Mouse (Mus musculus): Measurements from ENCODE around the gene Olfr370.

Olfr370 gene

DNA sequence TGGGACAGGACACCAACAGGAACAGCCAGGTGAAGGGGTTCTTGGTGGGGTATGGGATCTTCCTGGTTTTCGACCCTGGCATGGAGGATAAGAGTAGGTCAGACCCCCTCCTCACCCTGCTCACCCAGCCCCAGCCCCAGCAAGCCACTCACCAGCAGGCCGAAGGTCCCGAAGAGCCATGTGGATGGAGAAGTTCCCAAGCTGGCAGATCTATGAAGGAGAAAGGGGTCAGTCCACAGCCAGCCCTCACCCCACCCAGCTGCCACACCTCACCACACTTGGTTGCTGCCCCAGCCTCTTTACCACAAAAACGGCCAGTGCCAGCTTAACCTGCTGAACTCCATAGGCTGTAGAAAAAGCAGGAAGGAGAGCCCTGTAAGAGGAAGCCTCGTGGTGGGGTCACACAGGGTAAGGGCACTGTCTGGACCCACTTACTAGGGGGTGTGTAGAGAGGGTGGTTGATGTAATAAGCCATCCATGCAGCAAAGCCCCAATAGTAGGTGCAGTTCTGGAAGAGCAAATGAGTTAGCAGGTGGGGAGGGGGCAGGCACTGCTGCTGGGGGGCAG lies 36.7 kb downstream of the Olfr370 start:
- ChIA-PET CTCF (no interaction called here), POLR2A (interaction anchor here in 2 of 4 experiments (0.6 to 1.3 kb wide), 7 partner anchors 14 to 1170 kb away, joined by 3 to 6 read pairs (median 3); partner anchors contain the start of gene Il15 (in 1 of the 2))

DNA sequence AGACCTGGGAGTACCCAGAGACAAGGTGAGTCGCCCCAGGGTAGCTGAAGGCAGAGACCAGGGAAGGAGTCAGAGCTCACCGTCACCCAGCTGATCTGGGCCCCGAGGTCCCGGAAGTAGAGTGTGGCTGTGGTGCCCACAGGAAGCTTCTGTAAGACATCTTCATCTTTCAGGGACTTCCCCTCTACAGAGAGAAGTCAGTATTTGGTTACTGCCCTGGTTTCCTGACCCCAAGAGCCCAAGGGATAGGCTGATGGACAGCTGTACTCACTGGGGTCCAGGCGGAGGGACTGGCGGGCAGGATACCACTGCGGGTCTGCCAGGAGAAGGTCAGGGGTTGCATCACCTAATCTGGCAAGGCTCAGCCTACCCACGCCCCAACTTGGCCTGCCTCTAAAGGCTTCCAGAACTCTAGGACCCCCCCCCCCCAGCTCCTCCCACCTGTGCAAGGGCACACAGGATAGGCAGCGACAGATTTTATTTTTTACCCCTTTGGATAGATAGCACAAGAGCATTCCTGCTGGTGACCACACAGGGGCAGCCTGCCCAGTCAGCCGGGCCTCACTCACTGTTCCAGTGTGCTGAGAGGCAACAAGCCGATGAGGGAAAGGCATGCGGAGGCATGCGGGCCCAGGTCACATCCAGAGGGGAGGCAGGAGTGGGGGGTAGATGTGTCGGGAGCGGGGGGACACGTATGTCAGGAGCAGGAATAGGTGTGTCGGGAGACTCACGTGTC lies 37.7 kb downstream of the Olfr370 start:
- ChIA-PET POLR2A (interaction anchor here in 3 of 4 experiments (0.7 to 1.5 kb wide), 7 partner anchors 13 to 1171 kb away, joined by 3 to 6 read pairs (median 3); partner anchors contain the start of gene Il15 (in 1 of the 3)), CTCF (interaction anchor here in 2 of 4 experiments (1.1 to 1.8 kb wide), 3 partner anchors 8 to 122 kb away, joined by 3 to 4 read pairs (median 3); no protein-coding TSS in a partner anchor)

DNA sequence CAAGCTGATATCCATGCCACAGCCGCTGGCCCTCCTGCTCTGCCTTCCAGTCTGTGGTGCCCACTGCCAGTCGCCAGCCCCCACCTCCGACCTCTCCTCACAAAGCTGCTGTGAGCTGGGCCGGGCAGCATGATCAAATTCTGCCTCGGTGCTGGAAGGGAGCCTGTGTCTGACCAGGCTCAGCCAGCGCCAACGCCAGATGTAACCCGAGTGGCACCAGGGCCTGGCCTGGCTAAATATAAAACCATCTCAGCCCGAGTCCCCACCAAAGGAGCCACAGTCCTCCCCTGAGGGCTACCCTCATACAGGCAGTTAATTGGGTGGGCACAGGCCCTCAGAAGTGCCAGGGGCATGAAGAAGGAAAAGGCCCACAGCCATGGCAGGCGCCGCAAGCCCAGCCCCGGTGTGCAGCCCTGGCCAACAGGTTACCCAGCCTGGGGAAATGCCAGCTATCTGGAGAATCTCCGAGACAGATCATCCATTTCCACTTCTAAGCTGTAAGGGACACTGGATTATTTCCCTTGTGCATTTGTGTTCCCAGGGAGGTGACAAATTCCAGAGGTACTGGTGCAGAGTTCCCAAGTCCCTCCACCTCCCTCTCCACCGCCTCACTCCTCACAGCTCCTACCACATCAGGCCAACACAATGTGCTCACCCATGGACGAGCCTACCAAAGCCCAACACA lies 39.2 kb downstream of the Olfr370 start:
- ChIA-PET CTCF (interaction anchor here in 1 of 4 experiments (1.8 kb wide), 1 partner anchor 23 kb away, joined by 4 read pairs; no protein-coding TSS in a partner anchor), POLR2A (interaction anchor here in 2 of 4 experiments (0.9 to 1.6 kb wide), 8 partner anchors 9 to 34 kb away, joined by 3 to 5 read pairs (median 4); partner anchors contain the start of genes Dnajb1 (in 1 of the 2) and Tecr (in 1 of the 2))

DNA sequence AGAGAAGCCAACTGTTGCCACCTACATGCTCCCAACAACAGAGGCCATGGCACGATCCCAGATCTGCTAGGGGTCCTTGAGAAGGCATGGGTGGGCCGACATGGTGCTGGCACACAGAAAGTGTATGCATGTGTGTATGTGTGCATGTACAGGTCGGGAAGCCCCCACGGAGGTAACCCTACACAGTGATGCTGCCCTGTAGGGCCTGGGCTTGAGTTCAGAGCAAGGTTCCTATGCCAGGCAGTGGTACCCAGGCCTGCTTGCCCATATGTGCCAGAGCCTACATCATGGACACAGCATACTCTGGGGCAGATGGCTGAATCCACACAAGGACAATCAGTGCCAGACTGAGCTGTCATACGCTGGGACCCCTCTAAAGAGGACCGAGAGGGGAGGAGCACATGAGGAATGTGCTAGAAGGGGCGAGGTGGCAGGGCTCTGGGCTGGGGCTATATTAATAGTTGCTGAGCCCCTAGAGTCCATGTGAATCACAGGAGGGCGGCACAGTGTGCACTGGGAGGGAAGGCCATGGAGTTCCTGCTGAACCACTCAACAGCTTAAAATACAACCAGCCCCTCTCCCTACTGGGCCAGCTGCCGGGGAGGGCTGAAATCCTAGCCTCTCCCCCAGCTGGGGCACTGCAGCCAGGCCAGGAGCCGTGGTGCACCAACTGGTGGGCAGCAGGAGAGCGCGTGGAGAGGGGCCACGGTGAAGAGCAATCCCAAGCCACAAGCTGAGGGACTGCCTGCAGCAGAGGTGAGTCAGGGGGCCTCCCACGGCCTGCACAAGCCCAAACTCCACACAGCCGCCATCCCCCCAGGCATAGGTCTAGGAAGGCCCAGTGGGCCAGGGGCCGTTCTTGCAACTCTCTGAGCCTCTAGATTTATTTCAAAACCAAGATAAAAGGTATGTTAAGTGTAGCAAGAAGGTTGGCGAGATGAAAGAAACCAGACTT lies 40.3 kb downstream of the Olfr370 start:
- CTCF ChIA-PET: interaction anchor here in 2 of 4 experiments (1.1 to 1.4 kb wide), 3 partner anchors 9 to 21 kb away, joined by 3 to 8 read pairs (median 3); partner anchors contain the start of gene Ndufb7 (in 2 of the 2)
- POLR2A ChIA-PET: interaction anchor here in 2 of 4 experiments (0.7 to 8.4 kb wide), 6 partner anchors 9 to 32 kb away, joined by 3 to 67 read pairs (median 4); partner anchors contain the start of genes Dnajb1 (in 1 of the 2), Ndufb7 (in 1 of the 2) and Tecr (in 1 of the 2)

DNA sequence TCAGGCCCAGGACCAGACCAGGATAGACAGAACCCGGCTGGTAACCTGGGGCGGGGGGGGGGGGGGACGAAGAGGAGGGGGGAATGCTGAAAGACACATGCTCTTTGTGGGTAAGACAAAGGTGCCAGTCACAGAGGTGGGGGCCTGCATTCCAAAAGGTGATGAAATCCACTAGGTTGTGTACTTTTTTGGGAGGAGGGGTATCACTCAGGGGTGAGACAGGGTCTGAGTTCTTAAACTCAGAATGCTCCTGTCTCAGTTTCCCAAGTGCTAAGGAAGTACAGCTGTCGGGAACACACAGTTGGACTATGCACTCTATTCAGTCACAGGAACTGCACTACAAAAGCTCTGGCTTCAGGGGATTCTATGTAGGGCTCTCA lies 40.9 kb downstream of the Olfr370 start:
- ChIA-PET POLR2A (interaction anchor here in 2 of 4 experiments (1.1 to 8.4 kb wide), 5 partner anchors 8 to 14 kb away, joined by 4 to 67 read pairs (median 10); partner anchors contain the start of gene Ndufb7 (in 2 of the 2)), CTCF (interaction anchor here in 2 of 4 experiments (1.1 to 1.4 kb wide), 3 partner anchors 9 to 21 kb away, joined by 3 to 8 read pairs (median 3); partner anchors contain the start of gene Ndufb7 (in 2 of the 2))

DNA sequence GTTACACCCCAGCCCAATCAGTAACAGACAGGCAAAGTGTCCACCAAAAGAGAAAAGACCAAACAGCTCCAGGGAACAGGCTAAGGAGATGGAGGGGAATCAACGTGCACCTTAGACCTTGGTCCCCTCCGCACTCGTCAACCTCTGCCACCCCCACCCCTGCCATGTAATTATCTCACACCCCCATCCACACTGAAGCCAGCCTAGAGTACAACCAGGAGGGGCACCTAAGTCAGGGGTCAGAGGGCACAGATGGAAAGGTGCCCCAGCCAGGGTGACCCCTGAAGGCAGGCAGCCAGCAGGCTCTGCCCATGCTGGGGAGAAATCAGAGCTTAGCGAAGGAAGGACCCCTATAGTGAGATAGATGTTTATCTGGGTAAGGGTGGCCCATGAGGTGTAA lies 41.3 kb downstream of the Olfr370 start:
- CTCF ChIA-PET: interaction anchor here in 3 of 4 experiments (0.8 to 1.4 kb wide), 5 partner anchors 10 to 127 kb away, joined by 3 to 8 read pairs (median 5); partner anchors contain the start of gene Ndufb7 (in 2 of the 3)

DNA sequence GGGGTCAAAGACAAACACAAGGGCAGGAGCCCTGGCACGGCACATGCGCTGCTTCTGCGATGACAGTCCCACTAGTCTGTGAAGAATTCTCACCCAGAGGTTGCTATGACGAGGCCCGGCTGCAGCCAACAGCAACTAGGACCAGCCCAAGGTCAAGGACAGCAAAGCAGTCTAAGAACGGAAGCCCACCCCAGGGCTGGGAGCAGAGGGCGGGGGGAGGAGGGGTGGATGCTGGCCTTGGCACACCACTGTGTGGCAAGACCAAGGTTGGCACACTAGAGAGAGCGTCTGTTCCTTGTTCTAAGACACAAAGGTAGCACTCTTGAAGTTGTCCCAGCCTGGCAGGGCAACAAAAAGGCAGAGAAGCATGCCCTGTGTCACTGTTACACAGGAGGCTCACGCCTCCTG lies 41.8 kb downstream of the Olfr370 start:
- ChIA-PET POLR2A (interaction anchor here in 3 of 4 experiments (0.6 to 8.4 kb wide), 14 partner anchors 8 to 107 kb away, joined by 3 to 67 read pairs (median 5); partner anchors contain the start of genes Ndufb7 (in 2 of the 3), Dnajb1 (in 1 of the 3) and Tecr (in 1 of the 3)), CTCF (interaction anchor here in 3 of 4 experiments (0.6 to 1.4 kb wide), 8 partner anchors 10 to 127 kb away, joined by 3 to 8 read pairs (median 4); partner anchors contain the start of gene Ndufb7 (in 2 of the 3))

More for the DNA sequence above, 41.3 kb downstream of the Olfr370 start:
- POLR2A ChIA-PET: interaction anchor here in 3 of 4 experiments (0.7 to 8.4 kb wide), 11 partner anchors 8 to 31 kb away, joined by 3 to 67 read pairs (median 7); partner anchors contain the start of genes Ndufb7 (in 2 of the 3), Dnajb1 (in 1 of the 3) and Tecr (in 1 of the 3)

DNA sequence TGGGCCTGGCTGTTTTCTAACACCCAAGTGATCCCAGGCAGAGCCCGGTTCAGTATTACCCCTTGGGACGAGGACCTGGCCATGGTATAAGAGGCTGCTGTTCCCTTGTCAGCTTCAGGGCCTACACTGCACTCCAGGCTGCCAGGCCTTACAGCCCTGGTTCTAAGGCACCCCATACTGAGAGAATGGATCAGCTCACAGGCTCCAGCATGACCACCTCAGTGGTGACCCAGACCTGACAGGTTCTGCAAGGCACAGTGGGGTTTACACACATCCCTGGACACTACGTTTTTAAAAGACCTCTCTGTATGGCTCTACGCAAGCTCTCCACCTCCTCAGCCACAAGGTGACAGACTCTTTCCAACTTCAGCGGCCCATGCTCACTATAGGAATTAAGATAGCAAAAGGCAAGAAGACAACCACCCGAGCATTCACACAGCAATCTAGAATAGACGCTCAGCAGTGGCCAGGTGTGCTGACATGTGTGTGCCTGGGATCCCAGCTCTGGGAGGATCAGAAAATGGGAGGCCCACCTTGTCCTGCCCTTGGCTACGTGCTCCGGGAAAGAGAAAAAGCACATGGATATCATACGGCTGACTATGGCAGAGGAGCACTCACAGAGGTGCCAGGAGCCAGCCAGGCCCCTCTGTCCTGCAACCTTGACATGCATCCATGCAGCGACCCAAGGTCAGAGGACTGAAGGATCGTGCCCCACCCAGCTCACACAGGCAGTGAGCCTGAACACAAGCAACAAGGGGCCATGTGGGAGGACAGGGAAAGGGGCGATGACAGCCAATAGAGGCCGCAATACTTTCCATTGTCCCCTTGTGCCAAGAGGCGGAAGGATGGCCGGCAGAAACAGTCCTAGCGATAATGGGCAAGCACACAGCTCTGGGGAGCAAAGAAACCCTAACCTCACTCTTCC lies 42.8 kb downstream of the Olfr370 start:
- CTCF ChIA-PET: interaction anchor here (0.6 to 1.2 kb wide), 12 partner anchors 11 to 376 kb away, joined by 3 to 13 read pairs (median 4); partner anchors contain the start of genes Gm10644 (in 1 of the 4) and Ndufb7 (in 1 of the 4)
- POLR2A ChIA-PET: interaction anchor here in 3 of 4 experiments (0.6 to 8.4 kb wide), 14 partner anchors 7 to 1081 kb away, joined by 3 to 67 read pairs (median 5); partner anchors contain the start of genes Ndufb7 (in 2 of the 3), Dnajb1 (in 1 of the 3) and Tecr (in 1 of the 3)

DNA sequence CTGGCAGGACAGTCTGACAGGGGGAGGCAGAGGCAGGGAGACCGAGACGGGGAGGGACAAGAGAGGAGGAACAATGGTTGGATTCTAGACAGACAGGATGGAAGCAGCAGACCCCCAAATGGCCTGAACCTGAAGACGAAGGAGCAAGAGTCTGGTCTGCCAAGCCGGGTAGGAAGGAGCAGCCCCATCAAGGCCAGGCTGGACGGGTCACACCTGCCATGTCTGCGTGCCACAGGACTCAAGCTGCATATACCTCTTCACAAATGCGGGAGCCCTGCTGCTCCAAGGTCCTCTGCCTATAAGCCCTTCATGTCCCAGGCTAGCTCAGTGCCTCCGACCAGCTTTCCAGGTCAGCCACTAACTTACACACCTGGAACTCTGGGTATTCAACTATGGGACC lies 44.1 kb downstream of the Olfr370 start:
- ChIA-PET CTCF (interaction anchor here in 2 of 4 experiments (1.1 to 1.6 kb wide), 3 partner anchors 13 to 375 kb away, joined by 3 to 5 read pairs (median 4); partner anchors contain the start of genes Asf1b (in 1 of the 2) and Gm10644 (in 1 of the 2)), POLR2A (interaction anchor here in 3 of 4 experiments (0.6 to 8.4 kb wide), 7 partner anchors 11 to 77 kb away, joined by 3 to 67 read pairs (median 10); partner anchors contain the start of gene Ndufb7 (in 2 of the 3))

DNA sequence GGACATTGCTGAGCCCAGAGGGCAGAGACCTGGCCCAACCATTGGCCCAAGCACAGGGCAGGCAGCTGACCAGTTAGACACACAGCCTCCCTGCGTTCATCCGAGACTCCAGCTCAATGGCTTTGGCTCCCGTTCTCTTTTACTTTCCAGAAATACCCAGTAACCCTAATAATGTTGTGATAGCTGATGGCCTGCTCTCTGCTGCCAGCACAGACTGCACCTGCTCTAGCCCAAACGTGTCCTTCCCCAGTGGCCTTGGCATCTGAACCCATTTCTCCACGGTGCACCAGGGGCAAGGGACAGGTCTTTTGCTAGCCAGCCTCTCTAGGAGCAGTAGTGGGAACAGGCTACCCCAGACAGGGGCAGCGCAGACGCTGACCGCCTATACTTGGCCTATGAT lies 45.2 kb downstream of the Olfr370 start:
- ChIA-PET POLR2A (interaction anchor here in 2 of 4 experiments (0.8 to 8.4 kb wide), 8 partner anchors 9 to 26 kb away, joined by 3 to 67 read pairs (median 5); partner anchors contain the start of gene Ndufb7 (in 1 of the 2)), CTCF (interaction anchor here in 1 of 4 experiments (1.1 to 1.6 kb wide), 2 partner anchors 14 to 374 kb away, joined by 3 to 5 read pairs; partner anchors contain the start of genes Asf1b and Gm10644)

DNA sequence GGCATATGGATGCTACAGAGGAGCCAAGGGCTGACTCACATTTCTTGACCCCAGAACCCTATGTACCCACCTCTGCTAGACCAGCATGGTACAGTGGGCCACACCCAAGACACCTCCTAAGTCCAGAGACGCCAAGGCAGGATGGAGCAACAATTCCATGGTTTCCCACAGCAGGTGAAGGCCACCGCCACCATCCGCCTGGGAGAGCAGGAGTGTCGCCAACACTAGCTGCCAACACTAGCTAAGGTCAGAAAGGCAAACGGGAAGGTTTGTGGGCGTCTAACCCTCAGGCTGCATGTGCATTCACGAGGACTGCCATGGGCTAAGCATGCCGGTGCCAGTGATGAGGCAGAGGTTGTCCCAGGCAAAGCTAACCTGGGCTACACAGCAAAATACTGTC lies 46.6 kb downstream of the Olfr370 start:
- ChIA-PET CTCF (interaction anchor here in 1 of 4 experiments (1.3 kb wide), 1 partner anchor 17 kb away, joined by 3 read pairs; no protein-coding TSS in a partner anchor), POLR2A (interaction anchor here in 2 of 4 experiments (1.1 to 8.4 kb wide), 6 partner anchors 9 to 22 kb away, joined by 3 to 67 read pairs (median 6); partner anchors contain the start of gene Ndufb7 (in 1 of the 2))

DNA sequence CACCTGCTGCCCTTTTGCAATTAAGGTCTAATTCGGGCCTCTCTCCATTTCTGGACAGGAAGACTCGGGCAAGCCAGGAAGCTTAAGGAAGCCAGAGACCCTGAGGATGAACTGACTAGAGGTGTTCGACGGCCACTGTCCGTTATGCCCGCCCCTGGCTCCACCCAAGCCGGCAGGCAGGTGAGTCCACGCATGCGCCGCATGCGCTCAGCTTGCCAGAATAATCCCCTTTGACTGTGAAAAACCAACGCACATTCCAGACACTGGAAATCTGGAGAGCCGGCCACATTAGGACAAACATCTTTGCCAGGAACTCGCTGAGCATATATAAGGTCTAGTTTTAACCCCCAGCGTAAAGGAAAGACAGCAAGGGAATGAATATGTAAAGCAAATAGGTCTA lies 47.7 kb downstream of the Olfr370 start:
- POLR2A ChIA-PET: interaction anchor here in 3 of 4 experiments (0.7 to 8.4 kb wide), 9 partner anchors 8 to 26 kb away, joined by 3 to 67 read pairs (median 6); partner anchors contain the start of gene Ndufb7 (in 1 of the 3)
- CTCF ChIA-PET: interaction anchor here in 1 of 4 experiments (1.3 kb wide), 1 partner anchor 18 kb away, joined by 3 read pairs; no protein-coding TSS in a partner anchor

DNA sequence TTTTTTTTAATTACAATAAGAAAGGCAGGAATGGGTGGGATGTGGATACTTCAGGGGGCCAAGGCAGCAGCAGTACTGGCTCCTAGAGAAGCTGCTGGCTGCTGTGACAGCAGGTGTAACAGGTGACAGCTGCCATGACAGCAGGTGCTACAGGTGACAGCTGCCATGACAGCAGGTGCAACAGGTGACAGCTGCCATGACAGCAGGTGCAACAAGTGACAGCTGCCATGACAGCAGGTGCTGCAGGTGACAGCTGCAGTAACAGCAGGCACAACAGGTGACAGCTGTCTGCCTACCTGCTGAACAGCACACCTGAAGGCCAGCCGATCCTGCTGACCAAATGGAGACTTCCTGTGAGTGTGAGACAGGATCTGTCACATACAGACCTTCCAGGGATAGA lies 49.2 kb downstream of the Olfr370 start:
- ChIA-PET POLR2A (interaction anchor here in 2 of 4 experiments (1.0 to 2.6 kb wide), 5 partner anchors 10 to 68 kb away, joined by 3 to 12 read pairs (median 6); partner anchors contain the start of genes Dnajb1 (in 1 of the 2) and Tecr (in 1 of the 2)), CTCF (interaction anchor here in 1 of 4 experiments (0.6 kb wide), 1 partner anchor 69 kb away, joined by 3 read pairs; no protein-coding TSS in a partner anchor)

DNA sequence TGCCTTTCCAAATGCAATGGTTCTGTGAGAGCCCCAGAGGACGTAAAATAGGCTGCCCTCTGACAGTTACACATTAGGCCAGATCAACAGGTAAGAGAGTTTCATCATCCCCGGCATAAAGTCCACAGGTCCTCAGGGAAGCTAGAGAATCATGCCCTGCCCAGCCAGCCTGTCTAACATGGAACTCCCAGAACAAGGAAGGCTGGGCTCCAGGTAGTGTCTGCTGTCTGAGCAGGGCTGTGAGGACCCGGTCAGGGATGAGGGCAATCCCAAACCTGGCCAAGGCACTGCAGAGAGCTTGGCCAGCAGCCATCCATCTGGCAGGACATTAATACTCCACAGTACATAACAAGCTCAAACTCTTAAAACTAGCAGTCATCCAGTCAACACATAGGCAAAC lies 49.8 kb downstream of the Olfr370 start:
- POLR2A ChIA-PET: interaction anchor here in 3 of 4 experiments (0.5 to 2.6 kb wide), 10 partner anchors 8 to 315 kb away, joined by 3 to 12 read pairs (median 6); partner anchors contain the start of genes Adgrl1 (in 1 of the 3), Dnajb1 (in 1 of the 3) and Tecr (in 1 of the 3)
- CTCF ChIA-PET: no interaction called here
